Mouse (Mus musculus) embryo, embryonic 10.5 days (tissue): ENCODE results near the gene Ccdc84.
"Not testable (repeated sequence)": the region's sequence is repeated elsewhere in the genome, so short reads cannot be mapped to it uniquely, and the experiment has no call there.

Source experiments
- DNase-seq: peaks from one replicate; pipeline ENCODE4 v3.0.0-alpha.2; 2015; ENCODE audit warnings: low spot score

The Ccdc84 gene

DNA sequence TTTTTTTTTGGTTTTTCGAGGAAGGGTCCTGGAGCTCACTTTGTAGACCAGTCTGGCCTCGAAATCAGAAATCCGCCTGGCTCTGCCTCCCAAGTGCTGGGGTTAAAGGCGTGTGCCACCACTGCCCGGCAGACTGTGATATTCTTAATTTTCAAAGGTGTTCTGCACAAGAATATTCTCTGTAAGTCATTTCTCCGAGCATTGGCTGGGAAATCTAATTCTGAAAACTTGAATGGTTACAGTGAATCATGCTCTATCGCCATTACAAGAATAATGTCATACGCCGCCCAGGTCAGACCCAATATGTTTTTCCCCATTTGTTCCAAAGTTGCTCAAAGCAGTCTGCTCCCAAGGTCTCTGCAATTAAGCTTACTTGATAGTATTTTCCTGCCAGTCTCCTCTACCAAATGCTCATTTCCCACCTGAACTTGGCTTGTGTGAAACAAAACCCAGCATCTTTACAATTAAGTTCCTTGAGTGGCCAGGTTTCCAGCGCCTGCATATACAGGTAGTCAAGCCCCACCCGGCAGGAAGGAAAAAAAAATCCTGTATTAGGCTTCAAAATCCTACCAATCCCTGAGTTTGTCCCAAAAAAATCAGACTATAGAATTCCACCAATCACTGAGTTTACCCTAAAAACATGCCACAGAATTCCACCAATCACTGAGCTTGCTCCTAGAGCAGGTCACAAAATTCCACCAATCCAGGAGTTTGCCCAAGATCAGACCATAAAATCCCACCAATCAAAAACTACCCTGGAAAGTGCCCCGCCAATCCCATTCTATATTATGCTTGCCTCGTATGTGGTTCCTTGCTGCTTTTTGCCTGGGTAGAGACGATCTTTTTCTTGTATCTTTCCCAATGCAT lies at the start of gene Ccdc84:
Ccdc84 (minus strand) TSS at position 51 of the 867 bp plus-strand sequence.
- no peak for DNase-seq

DNA sequence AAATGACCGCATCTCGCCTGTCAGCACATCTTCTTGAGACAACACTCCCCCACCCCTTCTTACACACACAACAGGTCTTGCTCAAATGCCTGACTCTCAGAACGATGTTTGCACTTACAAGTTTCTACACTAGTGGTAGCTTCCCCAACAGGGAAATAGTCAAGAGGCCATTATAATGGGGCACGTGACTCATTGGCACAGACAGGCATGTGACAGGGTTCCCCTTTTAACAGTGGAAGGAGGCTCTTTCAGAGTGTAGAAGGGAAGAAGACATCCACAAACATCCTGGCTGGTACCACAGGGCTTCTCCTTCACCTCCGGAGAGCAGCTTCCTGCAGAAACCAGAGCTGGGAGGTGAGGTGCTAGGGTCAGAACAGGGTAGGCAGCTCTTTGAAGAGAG lies 43.6 kb upstream of the Ccdc84 start:
- no peak for DNase-seq

DNA sequence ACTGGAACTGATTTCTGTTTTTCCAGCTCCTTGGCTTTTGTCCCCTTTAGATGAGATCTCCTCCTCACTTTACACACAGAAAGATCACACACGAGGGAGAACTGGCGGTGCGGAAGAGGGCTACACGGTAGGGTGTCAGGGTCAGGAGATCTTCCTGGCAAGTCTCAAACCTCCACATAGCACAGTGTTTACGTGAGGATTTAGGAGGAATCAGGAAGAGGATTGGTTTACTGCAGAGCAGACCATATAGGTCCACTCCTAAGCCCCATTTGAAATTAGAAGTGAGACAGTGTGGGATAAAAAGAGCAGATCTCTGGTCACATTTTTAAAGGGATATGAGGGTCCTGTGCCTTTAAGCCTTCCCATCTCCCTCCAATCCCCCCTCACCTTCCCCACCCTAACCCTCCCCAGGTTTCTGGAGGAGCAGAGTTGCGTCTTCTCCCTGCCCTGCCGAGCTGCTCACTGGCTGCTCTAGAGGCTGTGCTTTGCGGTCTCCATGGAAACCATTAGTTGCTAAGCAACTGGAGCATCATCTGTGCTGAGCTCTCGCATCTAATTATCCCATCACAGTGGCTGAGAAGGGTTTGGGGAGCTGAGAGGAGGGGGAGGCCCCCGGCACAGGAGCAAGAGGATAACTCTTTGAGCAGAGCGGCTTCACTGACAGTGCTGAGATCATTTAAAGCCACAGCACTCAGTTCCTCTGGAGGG lies 38.8 kb upstream of the Ccdc84 start:
- DNase-seq, result peak; percentile 93

DNA sequence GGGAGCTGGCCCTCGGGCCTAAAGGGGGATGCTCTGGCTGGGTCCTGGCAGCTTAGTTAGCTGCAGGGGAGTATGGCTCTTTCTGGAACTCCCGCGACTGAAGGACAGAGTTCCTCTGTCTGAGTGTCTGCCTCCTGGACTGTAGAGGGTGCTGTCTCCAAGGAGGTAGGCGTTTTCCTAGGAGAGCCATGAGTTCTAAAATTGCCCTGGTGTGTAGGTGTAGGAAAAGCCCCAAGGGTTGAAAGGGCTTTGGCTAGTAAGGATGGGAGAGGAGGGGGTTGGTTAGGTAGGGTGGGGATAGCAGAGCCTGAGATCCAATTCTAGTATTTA lies 36.5 kb upstream of the Ccdc84 start, which contains the start of gene Upk2:
Upk2 (minus strand) TSS at position 86 of the 330 bp plus-strand sequence.
- DNase-seq, result peak; percentile 14

DNA sequence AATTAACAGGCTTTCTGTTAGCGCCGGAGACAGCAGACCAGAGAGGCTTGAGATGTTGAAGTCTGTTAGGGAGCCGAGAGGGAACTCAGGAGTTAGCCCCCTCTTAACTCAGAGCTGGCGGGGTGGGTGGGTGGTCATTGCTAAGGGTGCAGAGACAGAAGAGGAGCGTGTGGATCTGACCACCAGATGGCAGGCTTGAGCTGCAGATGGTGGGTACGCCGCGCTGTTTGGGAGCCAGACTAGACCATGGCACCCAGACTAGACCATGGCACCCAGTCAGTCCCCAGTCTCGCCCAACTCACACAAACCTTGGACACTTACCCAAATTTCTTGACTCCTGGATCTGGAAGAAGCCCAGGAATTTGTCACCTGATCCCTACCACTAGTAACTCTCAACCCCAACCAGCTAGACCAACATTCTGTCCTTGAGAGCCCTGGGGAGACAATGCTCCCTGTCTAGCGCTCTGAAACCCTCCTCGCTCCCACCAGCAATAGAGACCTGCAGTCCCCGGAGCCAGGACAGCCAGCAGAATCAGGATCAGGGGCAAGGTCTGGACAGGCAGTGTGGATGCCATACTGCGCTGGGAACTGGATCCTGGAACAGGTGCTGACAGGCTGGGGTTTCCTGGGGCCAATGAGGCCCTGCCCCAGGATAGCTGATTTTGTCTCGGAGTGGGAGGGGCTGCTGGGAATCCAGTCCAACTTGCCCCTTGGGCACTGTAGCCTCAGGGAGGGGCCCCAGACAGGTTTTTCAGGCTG lies 35.9 kb upstream of the Ccdc84 start:
- peak; percentile 88 for DNase-seq

DNA sequence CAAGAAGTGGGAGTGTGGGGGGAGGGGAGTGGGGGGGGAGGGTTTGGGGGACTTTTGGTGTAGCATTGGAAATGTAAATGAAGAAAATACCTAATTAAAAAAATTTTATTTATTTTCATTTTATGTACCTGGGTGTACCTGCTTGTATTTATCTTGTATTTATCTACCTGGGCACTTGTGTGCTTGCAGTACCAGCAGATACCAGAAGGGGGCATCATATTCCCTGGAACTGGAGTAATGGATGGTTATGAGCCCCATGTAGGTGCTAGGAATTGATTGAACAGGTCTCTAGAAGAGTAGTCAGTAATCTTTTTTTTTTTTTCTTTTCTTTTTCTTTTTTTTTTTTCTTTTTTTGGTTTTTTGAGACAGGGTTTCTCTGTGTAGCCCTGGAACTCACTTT lies 32.0 kb upstream of the Ccdc84 start:
- DNase-seq, result no peak

DNA sequence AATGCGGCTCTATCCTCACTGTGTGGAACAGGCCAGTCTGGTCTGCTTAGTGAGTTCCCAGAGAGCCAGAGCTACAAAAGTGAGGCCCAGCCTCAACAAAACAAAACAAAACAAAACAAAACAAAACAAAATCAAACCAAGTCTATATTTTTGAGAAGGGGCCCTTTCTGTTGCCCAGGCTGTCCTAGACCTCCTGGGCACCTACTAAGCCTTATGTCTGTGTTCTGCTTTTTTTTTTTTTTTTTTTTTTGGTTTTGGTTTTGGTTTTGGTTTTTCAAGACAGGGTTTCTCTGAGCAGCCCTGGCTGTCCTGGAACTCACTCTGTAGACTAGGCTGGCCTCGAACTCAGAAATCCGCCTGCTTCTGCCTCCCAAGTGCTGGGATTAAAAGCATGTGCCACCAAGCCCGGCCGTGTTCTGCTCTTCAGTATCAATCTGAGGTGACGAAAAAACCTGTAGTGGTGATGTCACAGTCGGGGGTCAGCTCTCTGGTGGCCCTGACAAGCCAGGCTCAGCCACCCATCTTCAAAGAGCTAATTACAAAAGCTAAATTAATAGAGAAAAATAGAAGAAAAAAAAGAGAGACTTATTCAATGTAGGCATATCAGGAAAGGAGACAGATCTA lies 26.1 kb upstream of the Ccdc84 start:
- DNase-seq, result not testable (repeated sequence)

DNA sequence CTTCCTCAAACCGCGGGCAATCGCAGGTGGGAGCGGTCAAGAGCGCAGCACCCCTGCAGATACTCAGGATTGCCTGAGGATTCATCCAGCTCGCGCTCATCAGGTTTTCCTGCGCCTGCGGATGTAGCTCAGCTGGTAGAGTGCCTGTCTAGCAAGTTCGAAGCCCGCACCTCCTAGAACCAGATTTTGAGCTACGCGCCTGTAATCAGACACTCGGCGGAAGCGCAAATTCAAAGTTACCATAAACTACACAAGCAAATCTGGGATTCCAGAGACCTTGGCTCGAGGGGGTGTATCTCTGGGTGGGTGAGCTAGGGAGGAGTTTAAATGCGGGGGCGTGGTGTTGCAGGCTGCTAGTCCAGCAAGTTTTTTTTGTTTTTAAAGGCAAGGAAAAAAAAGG lies 22.6 kb upstream of the Ccdc84 start, which contains the start of gene Foxr1:
Foxr1 (minus strand) TSS at position 176 of the 400 bp plus-strand sequence.
- no peak for DNase-seq

DNA sequence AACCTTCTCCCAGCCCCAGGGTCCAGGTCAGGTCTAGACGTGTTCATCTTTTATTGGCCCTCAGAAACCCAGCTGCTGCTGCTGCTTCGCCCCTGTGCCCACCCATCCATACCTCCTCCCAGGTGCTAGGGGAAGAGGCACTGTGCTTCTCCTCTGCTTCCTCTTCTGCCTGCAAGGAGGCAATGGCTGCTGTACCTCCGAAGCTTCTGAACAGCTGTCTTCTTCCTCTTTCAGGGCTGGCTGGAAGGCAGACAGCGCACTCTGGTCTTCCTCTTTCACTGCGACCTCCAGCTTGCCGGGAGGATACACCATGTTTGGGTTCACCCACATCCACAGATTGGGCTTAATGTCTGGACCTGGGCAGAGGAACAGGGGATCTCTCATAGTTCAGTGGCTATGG lies 17.4 kb upstream of the Ccdc84 start:
- no peak for DNase-seq

DNA sequence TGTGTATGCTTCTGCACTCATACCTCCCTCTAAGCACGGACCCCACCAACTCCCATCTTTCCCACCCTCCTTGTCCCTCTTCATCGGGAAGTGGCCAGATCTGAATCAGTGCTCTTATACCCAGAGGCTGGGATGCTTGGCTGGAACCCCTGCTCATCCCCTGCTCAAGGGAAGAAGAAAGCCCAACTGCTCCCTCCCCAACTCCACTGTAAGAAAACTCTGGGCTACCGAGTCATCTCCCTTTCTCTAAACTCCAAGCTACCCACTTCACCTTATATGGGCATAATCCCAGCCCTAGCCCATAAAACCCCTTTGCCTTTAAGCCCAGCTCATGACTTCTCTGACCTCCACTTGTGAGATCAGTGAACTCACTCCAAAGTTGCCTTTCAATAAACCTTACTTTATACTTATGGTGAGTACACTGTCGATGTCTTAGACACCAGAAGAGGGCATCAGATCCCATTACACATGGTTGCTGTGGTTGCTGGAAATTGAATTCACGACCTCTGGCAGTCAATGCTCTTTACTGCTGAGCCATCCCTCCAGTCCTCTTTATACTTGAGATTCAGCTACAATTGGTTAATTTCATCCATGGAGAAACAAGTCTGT lies 14.3 kb upstream of the Ccdc84 start:
- no peak for DNase-seq

DNA sequence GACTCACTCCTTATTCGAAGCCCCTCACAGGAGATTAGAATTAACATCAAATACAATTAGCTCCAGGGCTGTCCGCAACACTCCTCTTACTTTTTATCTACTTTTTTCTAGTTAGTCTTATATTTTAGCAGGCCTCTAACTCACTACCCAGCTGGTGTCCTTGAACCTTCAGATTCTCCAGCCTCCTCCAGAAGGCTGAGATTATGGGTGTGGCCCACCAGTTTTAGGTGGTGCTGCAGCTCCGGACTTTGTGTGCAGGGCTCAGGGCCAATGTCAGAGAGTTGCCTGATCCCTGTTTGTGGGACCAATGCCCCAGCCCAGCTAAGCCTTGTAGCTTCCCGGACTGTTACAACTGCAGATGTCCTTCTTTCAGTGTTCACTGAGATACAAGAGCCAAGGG lies 5.2 kb upstream of the Ccdc84 start:
- no peak for DNase-seq

DNA sequence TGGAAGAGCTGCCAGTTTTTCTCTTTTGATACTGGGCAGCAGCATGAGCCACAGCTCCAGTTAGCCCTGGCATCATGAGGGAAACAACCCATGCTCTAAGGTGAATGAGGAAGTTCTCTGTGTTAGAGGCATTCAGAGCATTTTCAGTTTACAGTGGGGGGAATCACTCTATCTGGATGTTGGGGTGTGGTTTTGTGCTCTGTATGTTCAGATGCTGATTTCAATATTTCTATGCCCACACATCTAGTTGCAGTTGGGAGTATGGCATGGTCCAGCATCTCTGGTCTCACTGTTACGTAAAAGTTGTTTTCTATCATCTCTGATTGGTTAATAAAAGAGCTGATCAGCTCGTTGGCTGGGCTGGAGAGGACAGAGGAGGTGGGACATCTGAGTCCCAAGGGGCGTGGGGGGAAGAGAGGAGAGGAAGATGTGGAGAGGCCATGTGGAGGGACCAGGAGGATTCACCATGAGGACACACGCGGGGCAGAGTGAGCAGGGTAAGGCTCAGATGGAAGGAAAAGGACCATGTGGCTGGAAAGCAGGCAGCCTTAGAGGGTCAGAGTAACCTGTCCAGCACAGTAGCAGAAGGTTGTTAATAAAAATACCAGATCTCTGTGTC lies 2.0 kb upstream of the Ccdc84 start:
- DNase-seq, result no peak

DNA sequence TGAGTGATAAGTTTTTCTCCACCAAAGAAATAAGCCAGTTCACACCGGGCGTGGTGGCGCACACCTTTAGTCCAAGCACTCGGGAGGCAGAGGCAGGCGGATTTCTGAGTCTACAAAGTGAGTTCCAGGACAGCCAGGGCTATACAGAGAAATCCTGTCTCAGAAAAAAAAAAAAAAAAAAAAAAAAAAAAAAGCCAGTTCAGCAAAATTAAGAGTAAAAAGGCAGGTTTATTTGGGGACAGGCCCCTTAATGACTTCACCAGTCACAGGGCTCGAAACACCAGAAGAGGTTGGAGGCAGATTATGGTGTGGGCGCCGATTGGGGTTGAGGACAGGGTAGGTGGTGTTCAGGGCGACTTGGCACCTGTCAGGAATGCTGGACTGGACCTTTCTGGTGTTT lies 1.4 kb upstream of the Ccdc84 start:
- not testable (repeated sequence) for DNase-seq

DNA sequence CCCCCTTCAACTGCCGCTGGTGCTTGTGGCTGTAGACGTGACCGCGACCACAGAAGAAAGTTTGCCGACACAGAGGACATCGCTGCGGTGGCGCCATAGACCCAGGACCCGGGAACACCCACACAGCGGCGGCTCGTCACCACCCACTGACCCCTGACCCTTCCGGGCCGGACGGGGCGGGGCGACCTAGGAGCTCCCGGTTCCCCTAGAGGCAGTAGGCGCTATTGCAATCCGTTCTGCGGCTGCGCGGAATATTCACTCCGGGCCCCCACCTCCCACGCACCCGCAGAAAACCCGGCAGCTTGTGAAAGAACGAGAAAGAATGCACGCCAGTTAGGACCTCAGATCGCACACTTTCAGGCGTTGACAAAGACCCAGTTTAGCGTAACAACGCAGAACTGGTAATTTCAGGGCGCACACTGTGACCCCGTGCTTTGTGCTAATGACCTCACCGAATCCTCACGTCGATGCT lies 441 bp downstream of the Ccdc84 start:
- peak; percentile 95 for DNase-seq

DNA sequence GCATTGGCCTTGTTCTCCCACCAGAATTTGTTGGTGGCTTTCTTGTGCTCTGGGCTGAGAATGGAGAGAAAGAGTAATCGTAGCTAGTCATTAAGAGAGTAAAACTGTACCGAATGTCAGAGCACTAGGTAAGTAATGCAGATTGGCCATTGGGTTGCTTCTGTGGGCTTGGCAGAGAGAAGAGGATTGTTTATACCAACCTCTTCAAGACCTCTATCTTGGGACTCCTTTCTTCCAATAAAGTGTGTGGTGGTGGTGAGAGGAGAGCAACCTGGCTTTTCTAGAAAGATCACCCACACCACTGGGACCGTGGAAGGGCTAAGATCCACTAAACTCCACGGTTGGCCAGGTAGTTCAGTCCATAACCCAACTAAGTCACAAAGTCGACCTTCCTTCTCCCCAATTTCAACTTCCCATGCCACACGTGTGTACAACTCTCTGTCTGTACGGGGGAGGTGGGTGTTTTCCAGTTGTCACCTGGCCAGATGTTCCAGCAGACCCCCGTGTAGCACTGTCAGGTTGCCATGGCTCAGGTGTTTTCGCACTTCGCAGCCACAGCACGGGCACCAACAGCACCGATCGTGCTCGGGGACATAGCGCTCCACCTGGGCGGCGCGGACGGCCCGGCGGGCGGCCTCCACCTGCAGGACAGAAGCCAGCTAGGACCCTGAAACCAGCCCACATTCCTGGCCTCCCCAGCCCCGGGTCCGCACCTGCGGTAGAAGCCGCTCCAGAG lies 1.0 kb downstream of the Ccdc84 start:
- DNase-seq, result no peak

DNA sequence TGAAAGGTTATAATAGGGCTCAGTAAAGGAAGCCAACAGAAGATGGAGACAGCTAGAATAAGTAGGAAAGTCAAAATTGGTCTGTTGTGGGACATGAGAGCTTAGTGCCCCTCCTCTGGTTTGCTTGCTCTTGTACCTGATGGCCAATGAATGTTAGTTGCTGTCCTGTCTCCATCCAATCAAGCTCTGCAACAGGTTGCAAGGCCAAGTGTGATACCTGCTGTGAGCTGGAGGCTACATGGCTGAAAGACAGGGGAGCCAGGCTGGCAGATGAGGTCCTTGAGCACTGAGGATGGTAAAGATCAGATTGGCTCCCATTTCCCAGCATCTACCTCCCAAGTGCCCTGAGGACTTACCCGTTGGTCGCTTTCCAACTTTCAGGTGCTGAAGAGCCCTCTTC lies 5.6 kb downstream of the Ccdc84 start:
- DNase-seq, result no peak

DNA sequence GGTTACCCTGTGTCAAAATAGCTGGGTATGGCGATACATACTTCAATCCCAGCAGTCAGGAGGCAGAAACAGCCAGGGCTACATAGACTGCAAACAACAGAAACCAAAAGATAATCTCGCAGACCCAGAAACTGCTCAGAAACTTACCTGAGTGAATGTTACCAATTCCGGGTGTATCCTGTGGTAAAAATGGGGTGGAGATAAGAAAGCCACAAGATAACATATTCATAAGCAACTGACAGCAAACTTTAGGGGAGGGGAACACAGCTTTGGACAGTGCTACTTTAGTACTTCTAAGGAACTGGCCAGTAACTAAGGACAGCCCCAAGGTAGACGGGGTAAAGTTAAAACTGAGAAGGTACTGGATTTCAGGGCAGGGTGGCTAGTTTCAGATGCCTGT lies 6.1 kb downstream of the Ccdc84 start:
- no peak for DNase-seq

DNA sequence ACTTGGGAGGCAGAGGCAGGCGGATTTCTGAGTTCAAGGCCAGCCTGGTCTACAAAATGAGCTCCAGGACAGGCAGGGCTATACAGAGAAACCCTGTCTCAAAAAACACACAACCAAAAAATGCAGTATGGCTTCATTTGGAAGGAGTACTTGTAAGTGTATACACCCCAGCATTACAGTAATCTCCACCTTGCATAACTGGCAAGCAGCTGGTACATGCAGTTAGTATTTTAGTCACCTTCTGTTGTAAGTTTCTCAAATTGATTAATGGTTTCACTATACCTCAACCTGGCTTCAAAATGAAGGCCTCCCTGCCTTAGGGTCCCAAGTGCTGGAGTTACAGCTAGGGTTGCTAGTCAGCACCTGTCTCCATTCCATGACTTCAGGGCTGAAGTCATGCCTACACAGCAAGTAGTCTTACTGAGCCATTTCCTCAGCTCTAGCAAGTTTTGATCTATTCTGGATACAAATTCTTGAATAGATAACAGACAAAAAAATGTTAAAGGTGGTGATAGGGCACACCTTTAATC lies 6.7 kb downstream of the Ccdc84 start:
- no peak for DNase-seq

DNA sequence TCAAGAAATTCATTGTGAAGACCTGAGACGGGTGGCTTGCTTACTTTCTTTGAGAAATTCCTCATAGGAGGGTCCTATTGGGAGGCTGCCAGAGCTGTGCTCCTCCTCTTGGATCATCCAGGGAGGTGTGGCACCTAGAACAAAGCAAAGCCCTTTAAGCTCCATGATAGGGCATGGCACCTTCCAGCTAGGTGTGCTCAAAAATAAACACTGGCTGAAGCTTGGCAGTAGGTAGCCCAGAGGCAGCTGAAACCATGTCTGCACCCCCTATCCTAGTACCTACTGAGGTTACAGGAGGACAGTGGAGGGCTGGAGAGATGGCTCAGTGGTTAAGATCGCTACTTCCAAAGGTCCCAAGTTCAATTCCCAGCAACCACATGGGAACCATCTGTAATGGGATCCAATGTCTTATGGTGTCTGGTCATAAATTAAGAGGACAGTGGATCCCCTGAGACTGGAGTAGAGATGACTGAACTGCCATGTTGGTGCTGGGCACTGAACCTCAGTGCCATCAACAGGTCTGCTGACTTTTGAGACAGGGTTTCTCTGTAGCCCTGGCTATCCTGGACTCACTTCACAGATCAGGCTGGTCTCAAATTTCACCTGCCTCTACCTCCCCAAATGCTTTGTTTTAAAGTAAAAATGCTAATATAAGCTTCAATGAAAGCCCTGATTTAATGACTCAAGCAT lies 7.6 kb downstream of the Ccdc84 start:
- no peak for DNase-seq

DNA sequence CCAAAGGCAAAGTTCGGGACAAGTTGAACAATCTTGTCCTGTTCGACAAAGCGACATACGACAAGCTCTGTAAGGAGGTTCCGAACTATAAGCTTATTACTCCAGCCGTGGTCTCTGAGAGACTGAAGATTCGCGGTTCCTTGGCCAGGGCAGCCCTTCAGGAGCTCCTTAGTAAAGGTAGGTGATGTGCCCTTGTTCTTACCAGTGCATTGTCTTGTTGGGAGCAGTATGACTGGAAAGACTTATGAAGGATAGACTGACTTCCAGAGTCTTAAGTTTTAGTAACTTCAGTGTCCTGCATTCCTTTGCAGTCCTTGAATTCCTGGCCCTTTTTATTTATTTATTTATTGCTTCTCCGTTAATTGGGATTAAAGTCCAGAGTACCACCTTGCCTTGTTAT lies 9.7 kb downstream of the Ccdc84 start:
- DNase-seq, result not testable (repeated sequence)
